Mouse (Mus musculus) stomach, embryonic 15.5 days (tissue): ENCODE results near the gene Msi2. TPM values are rescaled to one million over a fixed set of nuclear protein-coding genes. Genes with fewer than 3 reads are reported as not detected.
A peak's percentile ranks its signal among the peaks of the same experiment; 100 is the strongest.

Experiments used
- ATAC-seq: fragments of 200-750 bp; cut with Nextera tagmentation; 2 replicates; pipeline ENCODE4 v1.8.0; 2017; ENCODE audit warnings: low read depth, moderate number of reproducible peaks, moderate TSS enrichment; ENCODE audit not compliant: insufficient read depth, low FRiP score
- H3K27ac ChIP-seq: fragments of 300-500 bp; sonication (generic); 2 replicates; pipeline ENCODE4 v1.5.1; 2015; ENCODE audit warnings: mild to moderate bottlenecking, inconsistent platforms
- H3K27me3 ChIP-seq: fragments of 300-500 bp; sonication (generic); replicated peaks from 2 replicates; pipeline ENCODE4 v1.6.1; 2015; ENCODE audit warnings: inconsistent platforms
- H3K36me3 ChIP-seq: fragments of 300-500 bp; sonication (generic); 2 replicates; pipeline ENCODE4 v1.6.1; 2015; ENCODE audit warnings: inconsistent platforms
- H3K4me1 ChIP-seq: fragments of 300-500 bp; sonication (generic); 2 replicates; pipeline ENCODE4 v1.6.1; 2015; ENCODE audit warnings: inconsistent platforms
- H3K4me2 ChIP-seq: fragments of 300-500 bp; sonication (generic); 2 replicates; pipeline ENCODE4 v1.6.1; 2015; ENCODE audit warnings: mild to moderate bottlenecking, inconsistent platforms
- H3K4me3 ChIP-seq: fragments of 300-500 bp; sonication (generic); replicated peaks from 2 replicates; pipeline ENCODE4 v1.5.1; 2015; ENCODE audit warnings: inconsistent platforms
- H3K9ac ChIP-seq: fragments of 300-500 bp; sonication (generic); 2 replicates; pipeline ENCODE4 v1.6.1; 2015; ENCODE audit warnings: inconsistent platforms
- H3K9me3 ChIP-seq: fragments of 300-500 bp; sonication (generic); 2 replicates; pipeline ENCODE4 v1.6.1; 2016; ENCODE audit warnings: inconsistent platforms
- WGBS: fragments of 180-500 bp; shearing (Covaris S2); methylation state at CpG from one replicate; pipeline ENCODE4 v1.1.7; 2015; 5-methylcytosine and 5-hydroxymethylcytosine counted together
- polyA plus RNA-seq: library from polyadenylated mRNA; unstranded; fragments of >200 nt; fragmentation: Nextera tagmentation; extraction: Ambion mirVana; gene quantifications from 2 replicates; pipeline ENCODE4 v1.2.1, GENCODE M21; 2015

Gene Msi2
- polyA plus RNA-seq, 1 experiment from 2014 or later, result 13.7 TPM

GRCm38 (mm10) chr11:88605771-88606170 lies 112.5 kb downstream of the Msi2 start:
- no peak overlapping the region for H3K4me3 ChIP-seq
- no peaks in the 10 kb centered on the region for H3K9me3 ChIP-seq
- 79% methylated on average over 6 of the region's 6 CpGs for WGBS
- H3K4me1 ChIP-seq, result peaks cover 6% of the 10 kb centered on the region; the same call in 1 of the 2 replicates
- H3K9ac ChIP-seq, result no peak overlapping the region
- no peak for ATAC-seq
- H3K27me3 ChIP-seq, result no peaks in the 10 kb centered on the region
- no peak overlapping the region for H3K4me2 ChIP-seq
- no peaks in the 10 kb centered on the region for H3K36me3 ChIP-seq
- no peak overlapping the region for H3K27ac ChIP-seq

- Histone ChIP-seq H3K4me1 (peaks cover 8% of the 10 kb centered on the region; the same call in 1 of the 2 replicates), H3K9me3 (no peaks in the 10 kb centered on the region), H3K27ac (no peak overlapping the region), H3K4me2 (no peak overlapping the region), H3K27me3 (no peaks in the 10 kb centered on the region), H3K9ac (no peak overlapping the region), H3K4me3 (no peak overlapping the region), H3K36me3 (no peaks in the 10 kb centered on the region)
- 67% methylated on average over 12 of the region's 12 CpGs for WGBS
- ATAC-seq, result no peak
These were observed 113.2 kb downstream of the Msi2 start for GRCm38 (mm10) chr11:88605098-88605525.

DNA sequence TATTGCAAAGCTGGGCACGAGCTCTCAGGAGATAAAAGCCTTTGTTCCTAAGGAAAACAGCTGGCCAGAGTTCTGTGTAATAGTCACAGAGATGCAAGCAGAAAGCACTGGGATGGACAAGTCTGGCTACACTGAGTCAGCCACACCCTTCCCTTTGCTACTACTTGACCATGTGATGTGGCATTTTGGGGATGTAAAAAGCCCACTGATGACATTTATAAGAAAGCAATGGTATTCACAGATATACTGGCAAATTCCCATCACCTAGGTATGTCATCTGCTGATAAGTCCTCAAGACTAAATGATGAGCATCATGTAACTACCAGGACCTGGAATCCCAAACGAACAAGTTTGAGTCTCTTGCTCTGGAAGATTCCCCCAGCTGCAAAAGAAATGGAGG lies 113.7 kb downstream of the Msi2 start:
- Histone ChIP-seq H3K4me1 (peaks cover 12% of the 10 kb centered on the region; the same call in 1 of the 2 replicates), H3K4me3 (no peak overlapping the region), H3K36me3 (no peaks in the 10 kb centered on the region), H3K4me2 (no peak overlapping the region), H3K27ac (no peak overlapping the region), H3K9ac (no peak overlapping the region), H3K9me3 (no peaks in the 10 kb centered on the region), H3K27me3 (no peaks in the 10 kb centered on the region)
- WGBS, result 60% methylated on average over 2 of the region's 2 CpGs
- ATAC-seq, result no peak

DNA sequence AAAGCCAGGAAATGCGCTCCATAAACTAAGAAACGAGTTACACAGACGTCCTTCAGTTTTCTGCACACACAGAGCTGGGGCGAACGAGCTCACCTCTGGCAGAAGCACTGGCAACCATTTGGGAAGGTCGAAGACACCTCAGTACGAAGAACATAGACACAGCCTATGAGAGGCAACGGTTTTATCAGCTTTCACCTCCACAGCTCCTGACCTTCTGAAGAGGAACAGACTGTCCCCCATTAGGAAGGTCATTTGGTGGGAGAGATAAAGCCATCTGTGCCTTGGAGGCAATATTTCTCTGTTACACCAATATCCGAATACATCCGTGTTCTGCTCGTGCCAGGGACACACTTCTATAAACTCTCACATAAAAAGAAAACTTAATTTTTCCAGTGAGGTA lies 114.9 kb downstream of the Msi2 start:
- Histone ChIP-seq H3K9me3 (no peaks in the 10 kb centered on the region), H3K4me1 (peaks cover 17% of the 10 kb centered on the region), H3K27me3 (no peaks in the 10 kb centered on the region), H3K27ac (no peak overlapping the region), H3K36me3 (no peaks in the 10 kb centered on the region), H3K4me2 (no peak overlapping the region), H3K4me3 (no peak overlapping the region), H3K9ac (no peak overlapping the region)
- ATAC-seq, result no peak
- 78% methylated on average over 11 of the region's 11 CpGs for WGBS

GRCm38 (mm10) chr11:88602471-88603120 lies 115.7 kb downstream of the Msi2 start:
- Histone ChIP-seq H3K4me1 (peaks cover 17% of the 10 kb centered on the region), H3K9me3 (no peaks in the 10 kb centered on the region), H3K27me3 (no peaks in the 10 kb centered on the region), H3K4me3 (no peak overlapping the region), H3K4me2 (no peak overlapping the region), H3K27ac (no peak overlapping the region), H3K9ac (no peak overlapping the region), H3K36me3 (no peaks in the 10 kb centered on the region)
- WGBS, result 47% methylated on average over 7 of the region's 7 CpGs
- no peak for ATAC-seq

GRCm38 (mm10) chr11:88600194-88600593 lies 118.1 kb downstream of the Msi2 start:
- WGBS, result 87% methylated on average over 3 of the region's 3 CpGs
- no peak overlapping the region for H3K27ac ChIP-seq
- H3K36me3 ChIP-seq, result no peaks in the 10 kb centered on the region
- no peak overlapping the region for H3K9ac ChIP-seq
- no peak overlapping the region for H3K4me3 ChIP-seq
- H3K4me1 ChIP-seq, result peaks cover 25% of the 10 kb centered on the region
- no peaks in the 10 kb centered on the region for H3K27me3 ChIP-seq
- H3K4me2 ChIP-seq, result no peak overlapping the region
- no peak for ATAC-seq
- H3K9me3 ChIP-seq, result no peaks in the 10 kb centered on the region

DNA sequence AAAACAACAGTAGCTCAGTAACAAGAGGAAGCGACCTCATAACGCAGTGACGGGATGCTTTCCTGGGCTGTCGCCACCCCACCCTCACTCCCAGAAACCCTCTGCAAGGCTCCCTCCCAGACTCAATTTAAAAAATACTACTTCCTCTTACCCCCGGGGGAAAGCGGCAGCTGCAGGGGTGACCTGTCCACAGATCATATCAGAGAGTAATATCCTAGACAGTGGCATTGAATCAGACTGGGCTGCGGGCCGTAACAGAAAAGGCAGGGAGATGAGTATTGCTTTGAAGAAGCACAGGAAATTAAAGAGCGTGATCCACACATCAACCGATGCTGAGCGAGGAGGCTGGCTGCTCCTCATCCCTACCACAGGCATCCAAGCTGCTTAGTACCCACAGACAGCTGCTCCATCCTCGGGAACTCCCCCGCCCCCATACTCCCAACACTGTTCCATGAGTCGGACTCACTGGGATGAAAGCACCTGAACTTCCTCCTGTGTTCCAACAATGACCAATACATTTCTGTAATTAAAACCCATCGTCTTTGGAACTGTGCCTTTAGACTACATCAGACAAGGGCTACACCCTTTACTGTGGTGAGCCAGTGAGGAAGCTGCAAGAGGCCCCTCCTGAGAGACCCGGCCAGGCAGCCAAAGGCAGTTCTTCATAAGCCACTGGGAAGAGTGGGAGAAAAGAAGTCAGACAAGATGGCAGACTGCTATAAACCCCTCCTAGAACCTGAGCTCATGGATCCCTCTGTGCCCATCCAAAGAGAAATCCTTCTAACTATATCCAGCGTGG lies 118.8 kb downstream of the Msi2 start:
- ATAC-seq, result no peak; the same call in 1 of the 2 replicates
- no peaks in the 10 kb centered on the region for H3K36me3 ChIP-seq
- no peaks in the 10 kb centered on the region for H3K9me3 ChIP-seq
- no peaks in the 10 kb centered on the region for H3K27me3 ChIP-seq
- H3K27ac ChIP-seq, result no peak overlapping the region
- H3K4me2 ChIP-seq, result 0 out of 2 replicates have a peak overlapping the region, but pooled peaks have one; percentile 10
- H3K4me1 ChIP-seq, result peaks cover 32% of the 10 kb centered on the region
- no peak overlapping the region for H3K4me3 ChIP-seq
- 61% methylated on average over 17 of the region's 17 CpGs for WGBS
- no peak overlapping the region for H3K9ac ChIP-seq

GRCm38 (mm10) chr11:88598848-88599175 lies 119.5 kb downstream of the Msi2 start:
- Histone ChIP-seq H3K4me3 (no peak overlapping the region), H3K27me3 (no peaks in the 10 kb centered on the region), H3K9ac (no peak overlapping the region), H3K27ac (no peak overlapping the region), H3K9me3 (no peaks in the 10 kb centered on the region), H3K4me1 (peaks cover 33% of the 10 kb centered on the region), H3K36me3 (no peaks in the 10 kb centered on the region), H3K4me2 (no peak overlapping the region)
- 64% methylated on average over 3 of the region's 3 CpGs for WGBS
- ATAC-seq, result no peak

- Histone ChIP-seq H3K4me2 (no peak overlapping the region), H3K36me3 (no peaks in the 10 kb centered on the region), H3K27ac (no peak overlapping the region), H3K4me3 (no peak overlapping the region), H3K9me3 (no peaks in the 10 kb centered on the region), H3K4me1 (peaks cover 33% of the 10 kb centered on the region), H3K9ac (no peak overlapping the region), H3K27me3 (no peaks in the 10 kb centered on the region)
- ATAC-seq, result no peak
- WGBS, result 66% methylated on average over 11 of the region's 11 CpGs
These were observed 120.0 kb downstream of the Msi2 start for GRCm38 (mm10) chr11:88598150-88598847.

DNA sequence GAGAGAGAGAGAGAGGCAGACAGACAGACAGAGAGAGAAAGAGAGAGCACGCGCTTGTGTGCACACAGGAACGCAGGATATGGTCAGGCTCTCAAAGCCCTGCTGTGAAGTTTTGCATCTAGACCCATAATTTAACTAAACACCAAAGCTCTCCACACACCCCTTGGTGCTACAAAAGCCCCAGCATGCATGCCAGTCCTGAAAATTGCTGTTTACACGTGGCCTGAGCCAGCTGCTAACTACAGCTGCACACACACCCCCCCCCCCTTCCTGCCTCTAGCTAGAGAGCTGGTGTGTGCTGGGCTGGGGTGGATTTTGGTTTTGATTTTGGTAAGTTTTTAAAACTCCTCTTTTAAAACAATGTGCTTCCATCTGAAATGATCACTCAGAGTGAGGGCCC lies 122.7 kb downstream of the Msi2 start:
- no peaks in the 10 kb centered on the region for H3K36me3 ChIP-seq
- H3K4me3 ChIP-seq, result no peak overlapping the region
- H3K27me3 ChIP-seq, result no peaks in the 10 kb centered on the region
- H3K27ac ChIP-seq, result no peak overlapping the region
- ATAC-seq, result no peak
- no peak overlapping the region for H3K9ac ChIP-seq
- H3K4me1 ChIP-seq, result peaks cover 31% of the 10 kb centered on the region
- no peak overlapping the region for H3K4me2 ChIP-seq
- no peaks in the 10 kb centered on the region for H3K9me3 ChIP-seq
- 53% methylated on average over 4 of the region's 4 CpGs for WGBS

- H3K9ac ChIP-seq, result no peak overlapping the region
- 45% methylated on average over 13 of the region's 13 CpGs for WGBS
- no peak for ATAC-seq
- H3K27me3 ChIP-seq, result no peaks in the 10 kb centered on the region
- H3K4me2 ChIP-seq, result no peak overlapping the region
- peak overlapping the region; percentile 54; the same call in 1 of the 2 replicates for H3K27ac ChIP-seq
- no peak overlapping the region for H3K4me3 ChIP-seq
- H3K4me1 ChIP-seq, result peaks cover 31% of the 10 kb centered on the region
- H3K9me3 ChIP-seq, result no peaks in the 10 kb centered on the region
- H3K36me3 ChIP-seq, result no peaks in the 10 kb centered on the region
These were observed 123.3 kb downstream of the Msi2 start for GRCm38 (mm10) chr11:88594804-88595611.
